Mouse (Mus musculus) forebrain, embryonic 12.5 days (tissue): ENCODE results near the gene H2-T3. TPM values are rescaled to one million over a fixed set of nuclear protein-coding genes. Genes with fewer than 3 reads are reported as not detected.
"Not testable (repeated sequence)": the region's sequence is repeated elsewhere in the genome, so short reads cannot be mapped to it uniquely, and the experiment has no call there.

ENCODE experiments used
- ATAC-seq: fragments of 200-750 bp; cut with Nextera tagmentation; 2 replicates; pipeline ENCODE4 v1.8.0; 2017; ENCODE audit warnings: moderate TSS enrichment; ENCODE audit not compliant: low FRiP score
- H3K27ac ChIP-seq: fragments of 300-500 bp; sonication (generic); 2 replicates; pipeline ENCODE4 v1.5.1; 2016; ENCODE audit warnings: mild to moderate bottlenecking
- H3K27me3 ChIP-seq: fragments of 300-500 bp; sonication (generic); 2 replicates; pipeline ENCODE4 v1.6.1; 2016; ENCODE audit warnings: mild to moderate bottlenecking
- H3K36me3 ChIP-seq: fragments of 300-500 bp; sonication (generic); replicated peaks from 2 replicates; pipeline ENCODE4 v1.6.1; 2016; ENCODE audit warnings: mild to moderate bottlenecking
- H3K4me1 ChIP-seq: fragments of 300-500 bp; sonication (generic); 2 replicates; pipeline ENCODE4 v1.6.1; 2016
- H3K4me2 ChIP-seq: fragments of 300-500 bp; sonication (generic); 2 replicates; pipeline ENCODE4 v1.6.1; 2016; ENCODE audit warnings: mild to moderate bottlenecking, moderate library complexity
- H3K4me3 ChIP-seq: fragments of 300-500 bp; sonication (generic); replicated peaks from 2 replicates; pipeline ENCODE4 v1.5.1; 2016; ENCODE audit warnings: mild to moderate bottlenecking
- H3K9ac ChIP-seq: fragments of 300-500 bp; sonication (generic); 2 replicates; pipeline ENCODE4 v1.6.1; 2016; ENCODE audit warnings: mild to moderate bottlenecking
- H3K9me3 ChIP-seq: fragments of 300-500 bp; sonication (generic); 2 replicates; pipeline ENCODE4 v1.6.1; 2016
- WGBS: fragments of 180-500 bp; shearing (Covaris S2); methylation state at CpG from one replicate; pipeline ENCODE4 v1.1.7; 2016; 5-methylcytosine and 5-hydroxymethylcytosine counted together
- polyA plus RNA-seq: library from polyadenylated mRNA; unstranded; fragments of >200 nt; fragmentation: Nextera tagmentation; extraction: Ambion mirVana; gene quantifications from 2 replicates; pipeline ENCODE4 v1.2.1, GENCODE M21; 2016

The H2-T3 gene
- polyA plus RNA-seq, 1 experiment from 2014 or later, result not detected

DNA sequence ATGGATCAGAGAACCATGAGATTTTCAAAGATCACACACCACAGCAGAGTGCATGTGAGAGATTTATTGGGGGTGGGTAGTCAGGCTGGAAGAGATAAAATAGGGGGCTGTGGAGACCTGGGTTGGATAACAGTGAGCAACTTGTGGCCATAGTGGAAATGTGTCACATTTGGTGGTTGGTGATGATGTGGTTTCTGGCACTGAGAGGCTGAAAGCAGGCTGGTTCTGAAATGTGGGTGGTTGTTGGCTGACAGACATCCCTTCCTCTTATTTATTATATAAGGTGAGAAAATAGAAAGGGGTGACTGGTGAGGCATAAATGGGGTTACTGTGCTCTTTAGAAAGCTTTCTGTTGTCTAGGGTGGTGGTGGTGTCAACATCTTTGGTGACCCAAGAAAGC, 20.3 kb downstream of the H2-T3 start:
- Histone ChIP-seq H3K4me3 (no peak overlapping the region), H3K27me3 (peaks cover 56% of the 10 kb centered on the region), H3K9me3 (no peaks in the 10 kb centered on the region), H3K4me2 (no peak overlapping the region), H3K9ac (no peak overlapping the region), H3K36me3 (no peaks in the 10 kb centered on the region), H3K27ac (no peak overlapping the region), H3K4me1 (0 out of 2 replicates have a peak, but pooled peaks cover 3% of the 10 kb centered on the region)
- ATAC-seq, result no peak

GRCm38 (mm10) chr17:36169094-36169493, 21.0 kb downstream of the H2-T3 start:
- not testable (repeated sequence) for H3K4me3 ChIP-seq, H3K9me3 ChIP-seq, H3K36me3 ChIP-seq, ATAC-seq, H3K27ac ChIP-seq, H3K9ac ChIP-seq, H3K4me1 ChIP-seq, H3K4me2 ChIP-seq
- WGBS, result 20% methylated on average over 1 of the region's 1 CpGs
- H3K27me3 ChIP-seq, result peaks cover 60% of the 10 kb centered on the region

DNA sequence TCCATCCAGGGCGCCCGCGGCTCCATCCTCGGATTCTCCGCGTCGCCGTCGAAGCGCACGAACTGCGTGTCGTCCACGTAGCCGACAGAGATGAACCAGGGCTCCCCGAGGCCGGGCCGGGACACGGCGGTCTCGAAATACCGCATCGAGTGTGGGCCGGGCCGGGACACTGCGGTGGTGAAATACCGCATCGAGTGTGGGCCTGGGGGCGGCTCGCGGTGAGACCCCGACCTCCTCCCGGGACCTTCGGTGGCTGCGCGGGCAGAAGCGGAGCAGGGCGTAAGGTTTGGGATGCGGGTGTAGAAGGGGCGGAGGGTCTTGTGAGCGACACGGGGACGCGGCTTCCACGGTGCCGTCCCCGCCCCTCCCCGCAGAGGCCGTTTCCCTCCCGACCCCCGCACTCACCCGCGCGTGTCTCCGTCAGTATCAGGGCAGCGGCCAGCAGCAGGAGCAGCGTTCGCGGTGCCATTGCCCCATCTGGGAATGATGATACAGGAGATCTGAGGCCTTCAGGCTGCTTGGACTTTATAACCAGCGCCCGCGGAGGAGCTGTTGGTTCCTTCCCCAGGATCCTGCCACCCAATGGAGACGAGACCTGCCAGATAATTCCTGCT, 21.9 kb downstream of the H2-T3 start, which contains the start of gene Gm8909:
Gene Gm8909, minus strand, starts transcription at position 499 of the 614 bp plus-strand sequence.
- 1% methylated on average over 56 of the region's 63 CpGs for WGBS

DNA sequence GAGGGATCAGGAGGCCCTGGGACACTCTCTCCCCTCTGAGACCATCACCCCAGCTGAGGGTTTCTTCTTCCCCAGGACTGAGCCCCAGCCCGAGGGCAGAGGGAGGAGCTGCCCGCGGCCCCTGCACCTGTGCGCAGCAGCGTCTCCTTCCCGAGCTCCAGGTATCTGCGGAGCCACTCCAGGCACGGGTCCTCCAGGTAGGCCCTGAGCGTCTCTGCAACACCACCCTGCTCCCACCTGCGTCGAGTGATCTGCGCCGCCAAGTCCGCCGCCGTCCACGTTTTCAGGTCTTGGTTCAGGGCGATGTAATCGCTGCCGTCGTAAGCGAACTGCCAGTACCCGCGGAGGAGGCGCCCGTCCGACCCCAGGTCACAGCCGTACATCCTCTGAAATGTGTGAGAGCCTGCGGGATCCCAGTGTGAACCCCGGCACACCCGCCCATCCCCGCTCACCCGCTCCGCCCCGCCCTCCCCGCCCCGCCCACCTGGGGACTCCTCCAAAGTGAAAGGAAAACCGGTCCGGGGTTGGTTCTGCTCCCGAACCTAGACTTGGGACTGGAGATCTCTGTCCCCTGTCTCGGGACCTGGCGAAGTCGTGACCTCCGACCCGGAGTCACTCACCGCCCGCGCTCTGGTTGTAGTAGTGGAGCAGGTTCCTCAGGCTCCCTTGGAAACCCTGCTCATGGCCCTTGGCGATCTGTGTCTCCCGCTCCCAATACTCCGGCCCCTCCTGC, 22.6 kb downstream of the H2-T3 start:
- H3K4me2 ChIP-seq, result peak overlapping the region; percentile 40
- 2% methylated on average over 44 of the region's 51 CpGs for WGBS

More for the DNA sequence above, 21.9 kb downstream of the H2-T3 start, which contains the start of gene Gm8909:
- Histone ChIP-seq H3K36me3 (no peaks in the 10 kb centered on the region), H3K27me3 (peaks cover 69% of the 10 kb centered on the region), H3K9me3 (no peaks in the 10 kb centered on the region), H3K27ac (no peak within 1 kb of the TSS), H3K4me2 (peak within 1 kb of the TSS; percentile 40), H3K4me3 (peak within 1 kb of the TSS; percentile 22), H3K9ac (no peak within 1 kb of the TSS), H3K4me1 (0 out of 2 replicates have a peak, but pooled peaks cover 3% of the 10 kb centered on the region)
- no peak for ATAC-seq

DNA sequence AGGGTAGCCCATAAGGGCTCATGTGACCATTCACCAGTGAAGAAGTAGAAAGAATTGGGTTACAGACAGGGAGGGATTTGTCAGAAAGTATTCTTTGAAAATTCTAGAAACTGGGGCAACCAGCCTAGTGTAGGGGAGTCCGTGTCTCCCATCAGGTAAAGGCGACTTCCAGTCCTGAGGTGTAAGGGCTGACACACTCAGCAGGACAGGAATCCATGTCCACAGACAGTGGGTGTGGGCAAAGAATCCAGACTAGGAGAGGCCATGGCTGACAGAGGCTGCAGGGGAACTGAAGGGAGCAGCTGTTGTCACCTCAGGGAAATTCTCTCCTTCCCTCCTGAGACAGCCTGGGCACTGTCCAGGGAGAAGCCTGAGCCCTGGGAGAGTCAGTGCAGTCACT, 23.2 kb downstream of the H2-T3 start:
- 14% methylated on average over 2 of the region's 2 CpGs for WGBS
- not testable (repeated sequence) for H3K4me3 ChIP-seq, H3K4me2 ChIP-seq, H3K36me3 ChIP-seq, H3K27ac ChIP-seq, ATAC-seq, H3K9me3 ChIP-seq, H3K9ac ChIP-seq, H3K4me1 ChIP-seq
- peaks cover 80% of the 10 kb centered on the region for H3K27me3 ChIP-seq

More for the DNA sequence above, 22.6 kb downstream of the H2-T3 start:
- no peak overlapping the region for H3K9ac ChIP-seq
- no peaks in the 10 kb centered on the region for H3K9me3 ChIP-seq
- no peaks in the 10 kb centered on the region for H3K36me3 ChIP-seq
- 0 out of 2 replicates have a peak, but pooled peaks cover 3% of the 10 kb centered on the region for H3K4me1 ChIP-seq
- H3K27me3 ChIP-seq, result peaks cover 75% of the 10 kb centered on the region
- no peak for ATAC-seq
- H3K27ac ChIP-seq, result no peak overlapping the region
- peak overlapping the region; percentile 22 for H3K4me3 ChIP-seq

DNA sequence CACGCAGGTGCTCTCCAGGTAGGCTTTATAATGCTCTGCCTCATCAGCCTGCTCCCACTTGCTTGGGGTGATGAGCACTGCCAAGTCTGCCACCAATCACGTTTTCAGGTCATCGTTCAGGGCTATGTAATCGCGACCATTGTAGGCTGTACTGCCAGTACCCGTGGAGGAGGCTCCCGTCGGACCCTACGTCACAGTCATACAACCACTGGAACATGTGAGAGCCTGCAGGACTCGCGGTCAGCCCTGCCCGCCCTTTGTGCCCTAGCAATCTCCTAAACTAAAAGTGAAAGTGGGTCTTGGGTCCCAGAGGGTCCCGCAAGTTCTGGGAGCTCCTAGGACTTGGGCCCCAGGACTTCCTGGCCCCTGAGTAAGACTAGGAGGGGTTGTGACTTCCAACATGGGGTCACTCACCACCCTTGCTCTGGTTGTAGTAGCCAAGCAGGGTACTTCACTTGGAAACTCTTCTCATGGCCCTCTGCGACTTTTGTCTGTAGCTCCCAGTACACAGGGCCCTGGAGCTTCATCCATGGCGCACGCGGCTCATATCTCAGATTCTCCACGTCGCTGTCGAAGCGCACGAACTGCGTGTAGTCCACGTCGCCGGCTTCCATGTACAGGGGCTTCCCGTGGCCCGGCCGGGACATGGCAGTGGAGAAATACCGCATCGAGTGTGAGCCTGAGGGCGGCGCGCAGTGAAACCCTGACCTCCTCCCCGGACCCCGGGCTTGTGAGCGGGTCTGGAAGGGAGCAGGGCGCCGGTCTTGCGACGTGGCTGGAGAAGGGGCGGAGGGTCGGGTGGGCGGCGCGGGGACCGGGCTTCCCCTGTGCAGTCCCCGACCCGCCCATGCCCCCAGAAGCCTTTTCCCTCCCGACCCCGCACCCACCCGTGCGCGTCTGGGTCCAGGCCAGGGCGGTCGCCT, 28.7 kb downstream of the H2-T3 start:
- H3K4me2 ChIP-seq, result peak overlapping the region; percentile 2; the same call in 1 of the 2 replicates
- ATAC-seq, result no peak
- no peak overlapping the region for H3K27ac ChIP-seq

GRCm38 (mm10) chr17:36158264-36158663, 31.8 kb downstream of the H2-T3 start:
- not testable (repeated sequence) for ATAC-seq, H3K9me3 ChIP-seq, H3K27ac ChIP-seq, H3K36me3 ChIP-seq, H3K4me1 ChIP-seq
- Histone ChIP-seq H3K9ac (0 out of 2 replicates have a peak overlapping the region, but pooled peaks have one; percentile 33), H3K27me3 (peaks cover 87% of the 10 kb centered on the region), H3K4me3 (peak overlapping the region; percentile 36), H3K4me2 (peak overlapping the region; percentile 57)
- WGBS, result 9% methylated on average over 11 of the region's 11 CpGs

More for the DNA sequence above, 28.7 kb downstream of the H2-T3 start:
- no peaks in the 10 kb centered on the region for H3K9me3 ChIP-seq
- no peaks in the 10 kb centered on the region for H3K36me3 ChIP-seq
- H3K4me1 ChIP-seq, result peaks cover 4% of the 10 kb centered on the region; the same call in 1 of the 2 replicates
- no peak overlapping the region for H3K9ac ChIP-seq
- 2% methylated on average over 50 of the region's 56 CpGs for WGBS
- peaks cover 87% of the 10 kb centered on the region for H3K27me3 ChIP-seq
- 0 out of 2 replicates have a peak overlapping the region, but pooled peaks have one; percentile 7 for H3K4me3 ChIP-seq

- H3K4me2 ChIP-seq, result peak overlapping the region; percentile 57
- H3K36me3 ChIP-seq, H3K27ac ChIP-seq, H3K4me1 ChIP-seq, H3K9me3 ChIP-seq, ATAC-seq: not testable (repeated sequence)
- H3K9ac ChIP-seq, result 0 out of 2 replicates have a peak overlapping the region, but pooled peaks have one; percentile 33
- peak overlapping the region; percentile 36 for H3K4me3 ChIP-seq
- H3K27me3 ChIP-seq, result peaks cover 87% of the 10 kb centered on the region
- under 1% methylated on average over 36 of the region's 36 CpGs for WGBS
Observed at GRCm38 (mm10) chr17:36157782-36158181, 32.3 kb downstream of the H2-T3 start.

- Histone ChIP-seq H3K27me3 (peaks cover 65% of the 10 kb centered on the region), H3K9ac (no peak overlapping the region), H3K4me1 (peaks cover 4% of the 10 kb centered on the region; the same call in 1 of the 2 replicates), H3K27ac (no peak overlapping the region), H3K36me3 (no peaks in the 10 kb centered on the region), H3K4me3 (no peak overlapping the region), H3K9me3 (no peaks in the 10 kb centered on the region), H3K4me2 (no peak overlapping the region)
- no peak for ATAC-seq
- 17% methylated on average over 3 of the region's 3 CpGs for WGBS
Observed at GRCm38 (mm10) chr17:36154271-36155149, 35.6 kb downstream of the H2-T3 start.

DNA sequence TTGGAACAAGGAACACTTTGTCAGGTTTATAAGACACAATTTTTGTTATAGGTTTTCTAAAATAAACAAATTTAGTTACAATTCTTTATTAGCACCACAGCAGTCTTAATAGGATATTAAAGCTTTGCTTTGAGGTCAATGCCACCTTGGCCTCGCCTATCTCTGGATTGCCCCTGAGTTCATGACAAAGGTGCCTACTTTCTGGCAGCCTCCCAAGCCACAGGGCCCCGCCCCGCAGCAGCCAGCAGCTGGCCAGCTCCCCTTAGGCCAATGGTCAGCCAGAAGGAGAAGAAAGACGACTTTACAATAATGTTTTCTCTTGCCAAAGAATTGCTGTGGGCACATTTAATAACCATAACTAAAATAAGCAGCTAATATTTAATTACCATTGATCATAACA, 38.9 kb downstream of the H2-T3 start:
- not testable (repeated sequence) for ATAC-seq, H3K9me3 ChIP-seq, H3K9ac ChIP-seq, H3K4me1 ChIP-seq, H3K4me2 ChIP-seq, H3K27ac ChIP-seq, H3K4me3 ChIP-seq, H3K36me3 ChIP-seq
- 54% methylated on average over 4 of the region's 4 CpGs for WGBS
- H3K27me3 ChIP-seq, result peaks cover 50% of the 10 kb centered on the region

DNA sequence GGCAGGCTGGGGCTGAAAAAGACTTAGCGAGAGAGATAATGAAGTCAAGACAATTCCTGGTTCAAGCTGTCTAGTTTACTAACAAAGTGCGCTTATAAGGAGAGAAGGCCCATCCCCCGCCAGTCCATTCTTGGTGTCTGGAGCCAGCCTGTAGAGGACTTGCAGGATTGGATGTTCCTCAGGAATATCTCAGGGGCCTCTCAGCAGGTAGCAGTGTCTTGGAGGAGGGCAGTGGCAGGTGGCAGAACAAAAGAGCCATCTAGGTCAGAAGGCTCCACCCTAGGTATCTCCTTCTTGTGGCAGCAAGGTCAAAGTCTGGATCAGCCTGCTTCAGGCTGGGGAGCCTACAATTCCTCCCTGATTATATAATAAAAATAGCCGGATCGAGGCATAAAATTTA, 41.6 kb downstream of the H2-T3 start:
- H3K4me1 ChIP-seq, H3K9ac ChIP-seq, H3K27ac ChIP-seq, H3K9me3 ChIP-seq, H3K36me3 ChIP-seq, H3K4me3 ChIP-seq, ATAC-seq, H3K4me2 ChIP-seq: not testable (repeated sequence)
- peaks cover 46% of the 10 kb centered on the region for H3K27me3 ChIP-seq
- WGBS, result 70% methylated on average over 5 of the region's 5 CpGs
